Mouse (Mus musculus) kidney, adult 2 months (tissue): ENCODE measurements at regions not wholly inside any gene's neighbourhood (a gene's known extent, or its start where the extent isn't known, plus 50 kb on each side); places are given as distances from the start of the nearest gene placed in this dataset.

ENCODE experiments used
- CTCF ChIP-seq: fragments of 200-500 bp; conservative IDR thresholded peaks from 2 replicates; pipeline ENCODE4 v1.5.1; 2011; ENCODE audit warnings: low read depth, mild to moderate bottlenecking, control low read depth, low read length, moderate library complexity, mixed read lengths; ENCODE audit not compliant: insufficient read depth, insufficient read length
- POLR2A ChIP-seq: fragments of 200-500 bp; IDR thresholded peaks from one replicate; pipeline ENCODE4 v1.6.1; 2011; ENCODE audit warnings: low read depth, low read length, control low read depth

- TF ChIP-seq CTCF: no peak
- TF ChIP-seq POLR2A: no peak
These were observed 254.3 kb downstream of the Mycn start for GRCm38 (mm10) chr12:12687376-12687775.
